Mouse (Mus musculus): ENCODE data around the gene Col15a1. TPM values are rescaled to one million over a fixed set of nuclear protein-coding genes. Genes with fewer than 3 reads are reported as not detected.

Col15a1 gene
- total RNA-seq, 2 experiments from 2014 or later = 13.9 to 15.1 TPM

DNA sequence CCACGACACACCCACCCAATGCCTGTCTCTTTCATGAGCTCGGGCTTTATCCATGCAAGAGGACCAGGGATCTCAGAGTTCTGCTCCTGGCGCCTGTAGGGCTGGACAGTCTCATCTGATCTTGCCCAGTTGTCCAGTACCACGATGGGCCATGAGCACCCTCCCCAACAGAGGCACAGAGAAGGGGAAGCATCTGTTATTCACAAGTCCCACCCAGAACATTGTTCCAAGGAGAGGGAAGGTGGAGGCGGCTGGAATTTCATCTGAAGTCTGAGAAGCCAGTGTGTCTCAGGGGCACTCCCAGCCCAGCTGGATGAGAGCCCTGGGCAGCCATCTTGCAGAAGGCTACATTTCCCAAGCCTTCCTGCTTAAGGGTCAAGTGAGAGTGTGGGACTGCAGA is 21.0 kb downstream of the Col15a1 start:
- DNase-seq (ENCODE audit: low spot score in 2 of 2) = no peak

DNA sequence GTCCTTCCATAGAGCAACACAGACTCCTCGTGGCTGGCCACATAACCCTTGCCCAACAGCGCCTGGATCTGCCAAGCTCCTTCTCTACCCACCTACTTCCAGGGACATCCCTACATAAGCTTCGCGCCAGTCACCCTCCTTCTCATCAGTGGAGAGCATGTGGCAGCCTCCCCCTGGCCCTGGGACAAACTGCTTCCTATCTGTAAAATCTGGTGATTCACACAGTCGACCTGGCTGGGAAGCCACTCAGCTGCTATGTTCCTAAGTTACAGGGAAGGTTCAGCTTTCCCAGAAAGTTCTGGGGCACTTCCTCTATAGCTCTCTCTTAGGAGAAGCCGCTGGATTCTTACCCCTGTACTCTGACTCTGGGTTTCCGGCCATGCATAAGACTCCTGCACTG is 22.5 kb downstream of the Col15a1 start:
- DNase-seq (ENCODE audit: low spot score in 2 of 2) = no peak

DNA sequence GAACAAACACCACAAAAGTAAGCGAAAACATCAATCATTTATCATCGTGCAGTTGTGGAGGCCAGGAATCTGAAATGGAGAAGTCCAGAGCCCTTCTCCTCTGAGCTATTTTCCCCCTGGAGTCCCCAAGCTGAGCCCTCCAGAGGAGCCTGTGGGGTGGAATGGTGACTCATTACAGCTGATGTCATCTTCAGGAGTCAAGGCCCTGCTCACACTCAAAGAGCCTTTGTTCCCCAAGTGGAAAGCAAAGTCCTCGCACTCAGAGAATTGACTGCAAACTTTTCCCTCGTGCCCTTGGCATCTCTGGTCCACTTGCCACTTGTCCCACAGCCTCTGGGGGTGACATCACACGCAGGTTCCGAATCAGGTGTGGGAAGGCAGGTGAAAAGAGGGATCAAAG is 23.4 kb downstream of the Col15a1 start:
- DNase-seq (ENCODE audit: low spot score in 2 of 2) = no peak

DNA sequence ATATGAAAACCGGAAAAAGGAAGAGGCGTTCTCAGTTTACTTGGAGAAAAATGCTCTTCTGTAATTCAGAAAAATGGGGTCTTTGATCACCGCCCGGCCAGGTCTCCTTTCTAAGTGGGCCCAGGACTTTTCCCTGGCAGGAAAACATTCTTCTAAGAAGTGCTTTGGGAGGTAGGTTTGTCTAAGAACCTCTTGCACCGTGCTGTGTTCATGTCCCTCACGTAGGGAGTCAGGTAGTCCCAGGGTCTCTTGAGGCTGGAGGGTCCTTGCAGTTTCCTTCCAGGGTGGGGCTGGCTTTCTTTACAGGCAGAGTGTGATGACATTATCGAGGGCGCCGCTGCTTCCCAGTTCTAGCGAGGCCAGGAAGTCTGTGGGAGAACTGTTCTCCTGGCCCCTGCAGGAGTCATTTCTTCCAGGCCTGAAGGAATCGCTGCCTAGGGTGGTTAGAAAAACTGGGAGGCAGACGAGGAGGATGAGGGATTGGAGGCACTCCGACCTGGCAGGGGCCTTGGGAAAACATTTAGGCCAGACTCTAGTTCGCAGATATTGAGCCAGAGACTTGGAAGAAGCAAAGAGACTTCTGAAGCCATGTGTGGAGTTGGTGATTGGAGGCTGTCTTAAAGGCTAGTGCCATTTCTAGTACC is 25.4 kb downstream of the Col15a1 start:
- no peak for DNase-seq (ENCODE audit: low spot score in 2 of 2)

DNA sequence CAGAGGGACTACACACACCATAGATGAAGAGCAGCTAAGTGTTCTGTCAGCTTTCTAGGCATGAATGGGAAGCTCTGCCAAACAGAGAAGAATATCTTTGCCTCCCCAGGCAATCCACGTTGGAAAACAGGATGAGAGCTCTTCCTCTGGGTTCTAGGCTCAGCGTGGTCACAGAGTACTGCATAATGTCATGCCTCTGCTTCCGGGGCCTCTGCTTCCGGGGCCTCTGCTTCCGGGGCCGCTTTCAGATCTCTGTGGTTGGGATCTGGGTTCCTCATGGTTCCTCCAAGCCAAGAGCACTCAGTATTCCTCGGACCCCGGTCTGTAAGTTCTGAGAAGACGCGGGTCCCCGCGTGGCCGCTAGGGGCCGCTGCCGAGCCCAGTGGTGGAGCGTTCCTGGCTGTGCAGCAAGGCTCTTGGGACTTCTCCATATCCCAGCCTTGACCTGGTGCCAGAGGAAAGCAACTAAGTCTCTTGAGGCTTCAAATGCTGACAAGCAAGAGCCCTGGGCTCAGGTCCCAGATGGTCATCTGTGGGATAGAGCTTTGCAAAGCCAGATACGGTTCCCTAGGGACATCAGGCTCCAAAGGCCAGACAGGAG is 26.8 kb downstream of the Col15a1 start:
- peak; percentile 72 to 79 for DNase-seq (ENCODE audit: low spot score in 2 of 2)

DNA sequence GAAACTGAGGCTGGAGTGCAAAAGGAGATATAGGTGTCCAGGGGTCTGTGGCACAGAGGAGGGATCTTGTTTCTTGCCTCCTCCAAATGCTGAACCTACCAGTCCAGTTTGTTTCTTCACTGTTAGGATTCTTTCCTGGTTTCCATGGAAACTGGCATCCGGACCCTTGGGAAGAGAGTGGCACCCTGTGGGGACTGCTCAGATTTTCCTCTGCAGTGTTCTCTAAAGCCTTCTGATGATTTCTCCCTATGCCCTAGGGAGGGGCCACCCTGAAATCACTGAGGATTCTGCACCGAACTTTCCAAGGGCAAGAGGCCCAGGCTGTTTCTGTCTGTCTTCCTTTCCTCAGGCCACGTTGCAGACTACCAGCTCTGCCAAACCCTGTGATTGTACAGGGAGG is 27.4 kb downstream of the Col15a1 start:
- peak in 1 of 2 experiments; percentile 56 for DNase-seq (ENCODE audit: low spot score in 2 of 2)

DNA sequence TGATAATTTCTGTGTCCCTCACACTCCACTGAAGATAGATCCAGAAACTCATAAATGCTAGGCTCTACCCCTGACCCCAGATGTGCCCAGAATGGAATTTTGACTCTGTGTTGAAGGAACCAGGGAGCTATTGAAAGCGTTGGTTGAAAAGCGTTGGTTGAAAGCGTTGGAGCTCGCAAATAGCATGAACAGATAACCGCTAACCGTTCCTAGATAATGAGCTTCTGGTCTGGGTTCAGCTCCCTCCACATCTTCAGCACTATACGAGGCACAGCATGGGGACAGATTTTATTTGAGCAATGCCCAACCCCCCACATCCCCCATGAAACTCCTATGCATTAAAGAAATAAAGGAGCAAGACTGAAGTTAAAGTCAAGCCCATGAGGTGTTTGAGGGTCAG is 28.1 kb downstream of the Col15a1 start:
- no peak for DNase-seq (ENCODE audit: low spot score in 2 of 2)

DNA sequence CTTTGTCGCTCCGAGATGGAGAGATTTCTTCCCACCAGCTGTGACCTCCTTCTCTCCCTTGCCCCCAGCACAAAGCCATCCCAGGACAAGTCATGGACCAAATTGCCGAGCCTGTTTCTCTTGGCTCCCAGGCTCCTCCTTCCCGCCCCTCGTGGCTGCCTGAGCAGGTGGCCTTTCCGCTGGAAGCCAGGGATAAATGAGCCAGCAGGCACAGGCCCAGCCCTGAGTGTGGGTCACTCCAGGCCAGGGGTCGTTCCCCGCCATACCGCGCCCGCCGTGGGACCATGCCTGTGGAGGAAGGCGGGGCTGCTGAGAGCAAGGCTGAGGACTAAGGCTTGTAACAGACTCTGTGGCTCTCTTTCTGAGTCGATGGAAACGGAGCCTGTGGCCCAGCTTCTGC is 29.3 kb downstream of the Col15a1 start:
- DNase-seq (ENCODE audit: low spot score in 2 of 2) = no peak

DNA sequence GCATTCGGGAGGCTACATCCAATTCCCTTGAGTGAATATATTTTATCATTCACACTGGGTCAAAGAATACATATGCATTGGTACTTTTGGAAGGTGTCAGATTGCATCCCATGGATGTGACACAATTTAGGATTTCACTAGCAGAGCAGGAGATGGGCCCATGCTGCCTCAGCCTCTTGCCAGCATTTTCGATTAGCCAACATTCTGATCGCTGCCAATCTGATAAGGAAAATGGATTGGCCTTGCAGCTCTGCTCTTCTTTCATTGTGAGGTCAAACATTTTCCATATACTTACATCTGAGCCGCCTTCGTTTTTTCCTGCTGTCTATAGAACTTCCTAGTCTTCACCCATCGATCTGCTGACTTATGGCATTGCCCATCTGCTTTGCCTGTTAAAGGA is 31.2 kb downstream of the Col15a1 start:
- DNase-seq (ENCODE audit: low spot score in 2 of 2) = no peak

DNA sequence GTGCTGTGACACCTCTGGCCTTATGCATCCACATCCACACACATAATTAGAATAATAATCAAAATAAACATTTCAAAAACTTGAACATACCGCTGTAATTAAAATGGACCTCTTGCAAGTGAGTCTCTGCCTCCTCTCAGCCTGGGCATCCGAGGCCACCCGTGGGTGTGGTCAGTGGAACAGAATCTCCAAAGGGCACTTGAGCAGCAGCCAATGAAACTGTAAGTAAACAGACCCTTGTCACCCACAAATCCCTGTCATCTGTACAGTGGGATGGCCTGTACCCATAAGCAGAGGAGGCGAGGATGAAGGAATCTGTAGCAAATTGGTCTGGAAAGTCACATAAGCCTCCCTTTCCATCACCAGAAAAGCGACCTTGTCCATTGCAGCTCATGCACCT is 32.9 kb downstream of the Col15a1 start:
- no peak for DNase-seq (ENCODE audit: low spot score in 2 of 2)

DNA sequence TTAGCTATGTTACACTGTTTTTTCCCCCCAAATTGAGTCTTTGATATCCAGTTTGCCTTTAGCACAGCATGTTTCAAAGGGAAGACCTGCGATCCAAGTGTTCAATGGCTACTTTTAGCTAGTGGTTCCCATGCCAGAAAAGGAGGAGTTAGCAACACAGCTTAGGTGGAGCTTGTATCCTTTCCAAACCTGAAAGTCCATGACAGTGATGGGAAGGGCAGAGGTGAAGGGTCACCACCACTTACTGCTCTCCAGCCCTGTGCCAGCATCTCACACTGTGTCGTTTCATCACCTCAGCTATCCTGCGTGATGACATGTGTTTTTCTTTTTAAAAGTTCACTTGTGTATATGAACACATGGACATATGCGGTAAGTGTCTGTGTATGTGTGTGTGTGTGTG is 34.2 kb downstream of the Col15a1 start:
- no peak for DNase-seq (ENCODE audit: low spot score in 2 of 2)

DNA sequence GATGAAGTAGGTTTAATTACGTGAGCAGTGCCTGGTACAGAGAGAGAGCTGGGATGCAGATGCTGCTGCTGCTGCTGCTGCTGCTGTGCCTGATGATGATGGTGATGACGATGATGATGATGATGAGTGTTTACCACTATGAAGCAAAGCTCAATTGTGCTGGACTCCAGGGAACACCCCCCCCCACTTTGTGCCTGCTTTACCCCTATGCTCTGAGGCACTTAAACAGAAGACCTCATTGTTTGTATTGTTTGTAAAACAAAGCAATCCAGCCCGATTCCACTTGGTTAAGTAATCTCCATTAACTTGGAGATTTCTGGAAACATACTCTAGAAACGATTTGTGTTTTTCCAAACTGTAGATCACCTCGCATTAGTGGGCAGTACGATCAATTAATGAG is 36.7 kb downstream of the Col15a1 start:
- DNase-seq (ENCODE audit: low spot score in 2 of 2) = no peak

DNA sequence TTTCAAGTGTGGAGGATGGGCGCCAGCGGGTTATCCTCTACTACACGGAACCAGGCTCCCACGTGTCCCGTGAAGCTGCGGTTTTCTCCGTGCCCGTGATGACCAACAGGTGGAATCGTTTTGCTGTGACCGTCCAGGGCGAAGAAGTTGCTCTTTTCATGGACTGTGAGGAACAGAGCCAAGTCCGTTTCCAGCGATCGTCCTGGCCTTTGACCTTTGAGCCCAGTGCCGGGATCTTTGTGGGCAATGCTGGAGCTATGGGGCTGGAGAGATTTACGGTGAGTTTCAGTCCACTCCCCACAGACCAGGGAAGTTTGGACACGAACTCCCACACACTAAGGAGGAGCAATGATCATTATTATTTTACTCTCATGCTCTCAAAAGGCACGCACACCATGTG is 37.7 kb downstream of the Col15a1 start:
- DNase-seq (ENCODE audit: low spot score in 2 of 2) = no peak

DNA sequence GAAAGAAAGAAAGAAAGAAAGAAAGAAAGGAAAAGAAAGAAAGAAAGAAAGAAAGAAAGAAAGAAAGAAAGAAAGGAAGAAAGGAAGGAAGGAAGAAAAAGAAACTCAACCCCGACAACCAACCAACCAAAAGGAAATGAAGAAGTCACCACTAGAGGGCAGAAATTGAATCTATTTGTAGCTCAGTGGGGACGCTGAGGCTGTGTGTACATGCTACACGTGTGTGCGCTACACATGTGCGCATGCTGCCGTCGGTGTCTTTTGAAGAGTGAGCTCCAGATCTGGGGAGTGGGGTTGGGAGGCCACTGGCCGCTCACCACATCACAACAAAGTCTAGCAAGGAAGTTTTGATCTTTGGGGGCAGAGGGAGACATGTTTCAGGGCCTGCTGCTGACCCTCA is 38.9 kb downstream of the Col15a1 start:
- peak in 1 of 2 experiments; percentile 55 for DNase-seq (ENCODE audit: low spot score in 2 of 2)

DNA sequence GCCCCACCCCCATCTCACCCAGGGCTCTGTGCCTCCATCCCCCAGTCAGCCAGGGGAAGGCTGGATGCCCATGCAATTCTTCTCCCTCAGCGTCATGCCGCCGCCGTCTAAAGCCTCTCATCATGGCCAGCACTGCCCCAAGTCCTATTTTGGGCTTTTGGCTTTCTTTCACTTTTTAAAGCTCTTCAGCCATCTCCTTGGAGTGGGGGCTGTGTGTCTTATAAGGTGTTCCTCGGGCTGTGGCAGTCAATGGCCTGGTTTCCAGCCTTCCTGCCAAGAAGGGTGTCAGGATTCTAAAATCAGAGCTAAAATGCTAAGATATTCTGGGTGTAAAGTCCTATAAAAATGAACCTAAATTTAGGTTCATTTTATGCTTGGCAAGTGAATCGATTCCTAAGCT is 39.6 kb downstream of the Col15a1 start:
- no peak for DNase-seq (ENCODE audit: low spot score in 2 of 2)

DNA sequence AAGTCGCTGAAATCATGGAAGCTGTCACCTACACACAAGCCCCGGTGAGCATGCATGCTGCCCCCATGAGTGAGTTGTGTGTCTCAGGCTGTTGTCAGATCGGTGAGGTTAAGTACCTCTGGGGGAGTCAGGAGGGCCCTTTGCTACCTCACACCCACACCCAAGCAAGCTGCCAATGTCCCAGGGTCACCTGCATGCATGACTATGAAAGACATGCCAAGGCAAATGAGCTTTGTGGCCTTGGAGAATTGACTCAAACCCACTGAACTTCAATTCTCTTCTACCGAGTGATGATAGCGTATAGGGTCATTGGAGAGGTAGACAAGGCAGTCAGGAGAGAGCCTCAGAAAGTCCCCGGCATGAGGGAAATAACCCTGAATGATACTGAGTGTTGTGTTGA is 41.2 kb downstream of the Col15a1 start:
- no peak for DNase-seq (ENCODE audit: low spot score in 2 of 2)

DNA sequence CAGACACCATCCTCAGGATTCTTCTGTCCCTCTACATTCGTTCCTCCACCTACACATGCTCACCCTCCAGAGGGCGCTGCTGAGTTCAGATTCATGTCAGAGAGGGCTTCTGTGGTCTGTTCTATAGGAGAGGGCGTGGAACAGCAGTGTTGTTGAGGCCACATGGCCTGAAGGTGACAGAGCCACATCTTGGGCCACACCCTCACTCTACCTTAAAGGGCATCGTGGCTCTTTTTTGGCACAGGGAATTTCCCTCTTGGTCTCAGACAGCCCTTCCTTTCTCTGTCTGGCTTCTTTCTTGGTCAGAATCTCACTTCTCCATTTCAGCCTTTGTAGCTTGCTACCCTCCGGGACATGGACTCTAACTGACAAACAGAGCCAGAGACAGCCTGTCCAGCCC is 43.1 kb downstream of the Col15a1 start:
- peak; percentile 70 to 77 for DNase-seq (ENCODE audit: low spot score in 2 of 2)

DNA sequence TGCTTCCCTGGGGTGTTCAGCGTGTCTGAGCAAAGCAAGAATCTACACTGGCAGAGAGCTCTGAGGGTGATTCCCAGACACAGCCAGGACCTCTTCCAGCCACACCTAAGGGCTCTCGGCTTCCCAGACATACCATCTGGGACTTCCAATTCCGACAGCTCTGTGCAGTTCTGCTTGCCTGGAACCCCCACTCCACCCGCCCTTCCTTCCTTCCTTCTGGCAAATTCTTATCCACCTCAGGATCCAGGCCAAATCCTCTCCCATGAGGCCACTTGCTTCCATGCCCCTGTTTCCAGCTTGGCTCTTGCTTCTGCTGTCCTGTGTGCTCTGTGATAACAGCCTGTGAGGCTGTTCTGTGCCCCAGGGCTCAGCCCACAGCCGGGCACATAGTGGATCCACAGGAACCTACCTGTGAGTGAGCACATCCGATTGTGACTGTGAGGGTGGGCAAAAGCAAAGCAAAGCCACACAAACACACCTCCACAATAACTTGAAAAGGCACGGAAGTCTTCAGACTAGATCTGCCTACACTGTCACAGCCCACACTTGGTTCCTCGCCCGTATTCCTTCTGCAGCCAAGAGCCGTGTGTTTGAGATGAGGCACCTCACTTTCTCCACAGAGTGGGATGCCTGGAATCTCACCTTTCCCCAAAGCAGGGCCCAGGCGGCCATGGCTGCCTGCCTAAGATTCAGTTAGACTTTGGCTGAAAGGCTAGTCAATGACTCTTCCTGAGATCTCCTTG is 43.9 kb downstream of the Col15a1 start:
- no peak for DNase-seq (ENCODE audit: low spot score in 2 of 2)

DNA sequence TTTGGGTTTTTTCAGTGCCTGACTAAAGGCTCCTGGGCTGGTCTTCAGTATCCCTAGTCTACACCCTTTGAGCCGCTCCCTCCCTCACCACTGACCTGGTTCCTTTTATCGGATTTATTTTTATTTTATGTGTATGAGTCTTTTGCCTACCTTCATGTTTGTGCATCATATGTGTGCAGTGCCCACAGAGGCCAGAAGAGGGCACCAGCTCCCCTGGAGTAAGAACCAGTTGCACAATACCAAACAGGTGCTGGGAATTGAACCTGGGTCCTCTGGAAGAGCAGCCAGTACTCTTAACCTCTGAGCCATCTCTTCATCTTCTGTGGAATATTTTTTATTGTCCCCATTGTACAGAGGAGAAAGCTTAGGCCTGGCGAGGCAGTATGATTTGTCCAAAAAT is 44.7 kb downstream of the Col15a1 start:
- no peak for DNase-seq (ENCODE audit: low spot score in 2 of 2)

DNA sequence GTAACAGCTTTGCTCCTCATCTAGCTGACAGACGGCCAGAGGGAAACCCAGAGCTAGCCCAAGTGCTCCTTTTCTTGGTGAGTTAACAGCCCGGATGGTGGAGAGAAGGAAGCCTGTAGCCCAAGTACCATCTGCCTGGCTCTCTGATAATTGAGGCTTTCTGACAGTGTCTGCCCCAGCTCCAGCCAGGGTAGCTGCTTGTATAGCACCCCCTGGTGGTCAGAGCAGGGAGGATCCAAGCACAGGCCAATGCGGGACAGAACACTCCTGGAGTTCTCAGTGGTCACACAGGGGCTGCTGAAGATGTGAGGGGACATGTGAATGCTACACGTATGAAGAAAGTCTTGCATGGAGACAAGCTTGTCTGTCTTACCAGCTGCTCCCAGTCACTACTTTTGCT is 47.7 kb downstream of the Col15a1 start:
- DNase-seq (ENCODE audit: low spot score in 2 of 2) = peak; percentile 74 to 77

DNA sequence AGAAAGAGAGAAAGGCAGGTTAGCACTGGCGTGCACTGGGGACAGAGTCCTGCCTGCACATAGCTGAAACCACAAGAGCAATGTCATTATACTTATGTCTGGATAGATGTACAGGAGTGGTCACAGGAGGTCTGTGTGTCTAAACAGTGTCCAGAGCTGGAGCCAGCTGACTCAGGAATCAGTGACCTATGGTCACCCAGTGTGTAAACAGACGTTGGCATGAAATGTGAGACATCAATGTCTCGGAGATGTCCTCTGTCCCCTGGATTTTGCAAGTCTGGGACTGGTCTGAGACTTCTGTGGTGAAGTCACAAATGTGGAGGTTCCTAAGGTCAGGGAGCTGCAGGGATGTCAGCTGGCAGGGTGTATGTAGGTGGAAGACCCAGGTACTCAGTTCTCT is 50.2 kb downstream of the Col15a1 start:
- DNase-seq (ENCODE audit: low spot score in 2 of 2) = no peak

DNA sequence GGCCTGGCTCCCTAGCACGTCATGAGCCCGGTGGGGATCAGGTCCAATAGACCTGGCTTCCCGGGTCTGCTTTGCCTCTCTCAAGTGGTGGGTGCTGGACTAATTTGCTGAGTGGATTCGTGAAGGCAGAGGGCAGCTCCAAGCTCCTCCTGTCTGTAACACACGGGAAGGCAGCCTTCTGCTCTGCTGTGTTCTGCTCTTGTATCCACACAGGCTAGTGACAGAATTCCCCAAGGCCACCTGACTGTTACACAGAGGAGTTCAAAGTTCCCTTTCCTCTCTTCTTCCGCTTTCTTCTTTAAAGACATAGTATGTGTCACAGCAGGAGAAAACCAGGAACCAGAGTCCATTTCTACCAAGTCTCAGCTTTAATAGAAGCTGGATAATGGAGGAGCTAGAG is 53.1 kb downstream of the Col15a1 start:
- no peak for DNase-seq (ENCODE audit: low spot score in 2 of 2)

DNA sequence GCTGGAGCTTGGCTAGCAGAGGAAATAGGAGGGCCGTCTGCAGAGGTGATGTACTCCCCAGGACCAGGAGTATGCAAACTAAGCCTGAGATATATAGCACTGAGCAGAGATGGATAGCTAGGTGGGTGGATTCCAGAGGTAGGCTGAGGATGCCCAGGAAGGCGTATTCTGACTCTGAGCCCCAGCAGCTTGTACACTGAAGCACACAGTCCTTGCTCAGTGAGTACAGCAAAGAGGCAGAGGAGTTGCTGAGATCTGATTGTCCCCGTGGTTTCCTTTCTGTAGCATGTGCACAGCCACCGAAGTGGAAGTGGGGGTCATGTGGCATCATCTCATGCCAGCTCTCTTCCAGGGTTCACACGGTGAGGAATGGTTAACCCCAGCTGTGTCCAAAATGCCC is 54.0 kb downstream of the Col15a1 start:
- no peak for DNase-seq (ENCODE audit: low spot score in 2 of 2)
